Mouse (Mus musculus) layer of hippocampus, adult 2 months (tissue): Measurements from ENCODE around the gene Gbp2b. TPM values are rescaled to one million over a fixed set of nuclear protein-coding genes. Genes with fewer than 3 reads are reported as not detected.

Experiments used
- DNase-seq, 2 experiments: peaks; one replicate each; pipeline ENCODE4 v3.0.0; 2022; ENCODE audit warnings: low spot score in 2 of 2
- H3K27ac ChIP-seq: fragments of 200-600 bp; 2 replicates; pipeline ENCODE4 v1.8.1; 2022
- H3K4me3 ChIP-seq: fragments of 200-600 bp; 2 replicates; pipeline ENCODE4 v1.8.1; 2022; ENCODE audit warnings: mild to moderate bottlenecking
- CTCF ChIP-seq: fragments of 200-600 bp; conservative IDR thresholded peaks from 2 replicates; pipeline ENCODE4 v1.8.1; 2022; ENCODE audit warnings: antibody characterized with exemption, mild to moderate bottlenecking, moderate library complexity
- microRNA-seq, 2 experiments: library from miRNA; unstranded; fragments of <30 nt; microRNA quantifications; one replicate each; pipeline ENCODE4 v1.2.0; 2021
- total RNA-seq, 2 experiments: library from RNA; stranded (reverse); gene quantifications; 2 replicates each; pipeline ENCODE4 v1.2.3; 2021

The Gbp2b gene
- total RNA-seq, 2 experiments from 2014 or later = not detected

GRCm38 (mm10) chr3:142650205-142650604 lies 55.6 kb downstream of the Gbp2b start:
- Histone ChIP-seq H3K27ac (no peak overlapping the region), H3K4me3 (no peak overlapping the region)
- DNase-seq = no peak
- no peak for TF ChIP-seq CTCF

GRCm38 (mm10) chr3:142664723-142665122 lies 70.1 kb downstream of the Gbp2b start:
- TF ChIP-seq CTCF = no peak
- DNase-seq = no peak
- no peak overlapping the region for H3K27ac ChIP-seq
- no peak overlapping the region for H3K4me3 ChIP-seq

Small RNA genes within 50 kb of the gene (microRNA-seq; reads per million reads assigned to microRNA genes)
- 0 reads per million in 2 experiments for gene Mir6381

Other genes starting within 250 kb of the Gbp2b start
- gene Pdlim5, start 199.2 kb upstream of the Gbp2b start, total RNA-seq = 10 to 100 TPM; 22.9 to 31.3 TPM
- gene Gbp5, start 100.9 kb upstream of the Gbp2b start, total RNA-seq = 1 to 10 TPM; 1.5 to 1.8 TPM
- gene Gbp7, start 64.5 kb upstream of the Gbp2b start, total RNA-seq = 1 to 10 TPM; 2.6 to 3.3 TPM
- gene Gbp3, start 34.8 kb upstream of the Gbp2b start, total RNA-seq = 1 to 10 TPM; 3.3 to 4.8 TPM
- 1 to 10 TPM; 1.8 to 2.3 TPM for gene Gbp2, start 25.8 kb downstream of the Gbp2b start, total RNA-seq
- gene Kyat3, start 106.2 kb downstream of the Gbp2b start, total RNA-seq = 1 to 10 TPM; 6.4 to 7.6 TPM
- gene Gtf2b, start 170.2 kb downstream of the Gbp2b start, total RNA-seq = 10 to 100 TPM; 40.7 to 41.4 TPM